Mouse (Mus musculus): ENCODE data around the gene Gna14.

DNA sequence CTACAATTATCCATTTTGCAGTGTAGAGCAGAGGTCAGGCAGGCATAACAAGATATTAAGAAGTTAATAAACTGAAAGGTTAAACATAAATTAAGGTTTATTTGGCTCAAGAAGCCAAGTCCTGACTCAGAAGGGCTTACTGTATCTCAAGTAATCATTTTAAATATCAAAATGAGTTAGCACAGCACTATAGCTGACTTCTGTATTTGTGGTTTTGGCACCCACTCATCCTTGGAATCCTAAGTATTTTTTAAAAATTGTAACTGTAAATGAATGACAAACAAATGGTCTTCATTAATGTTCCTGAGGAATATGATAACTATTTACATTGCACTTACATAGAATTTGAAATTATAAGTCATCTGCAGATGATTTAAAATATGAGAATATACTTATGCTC, 189.4 kb downstream of the Gna14 start:
- TF ChIP-seq CTCF (IDR thresholded peaks at IDR 0.05; ENCODE audit: borderline replicate concordance, control insufficient read depth, extremely low read depth, insufficient read depth, low read length, poor library complexity) (no peak), POLR2A (IDR thresholded peaks at IDR 0.05; ENCODE audit: control insufficient read depth, extremely low read depth, insufficient read depth, low read length, poor library complexity) (no peak)
